Mouse (Mus musculus) hematopoietic stem cell, adult 5-6 weeks (primary cell): ENCODE measurements around the gene Gm43518. TPM values are rescaled to one million over a fixed set of nuclear protein-coding genes. Genes with fewer than 3 reads are reported as not detected.

ENCODE experiments used
- ATAC-seq, 2 experiments: fragments of 125-278 bp in 1 of 2; replicated peaks in 1 of 2; 2 replicates each; pipeline ENCODE4 v1.8.0; 2016 to 2017; ENCODE audit warnings: inconsistent platforms in 2 of 2, mild to moderate bottlenecking in 2 of 2, moderate number of reproducible peaks in 2 of 2, low read depth in 1 of 2, moderate TSS enrichment in 1 of 2; ENCODE audit not compliant: low FRiP score in 2 of 2, poor library complexity in 2 of 2, severe bottlenecking in 2 of 2, insufficient read depth in 1 of 2, low TSS enrichment in 1 of 2
- total RNA-seq: library from RNA; stranded (forward); fragments of 172-1452, 232-1000 nt; gene quantifications from 2 replicates; pipeline ENCODE4 v1.2.3, GENCODE M21; 2017

Gm43518 gene
- total RNA-seq, 1 experiment from 2014 or later: 4.6 TPM

DNA sequence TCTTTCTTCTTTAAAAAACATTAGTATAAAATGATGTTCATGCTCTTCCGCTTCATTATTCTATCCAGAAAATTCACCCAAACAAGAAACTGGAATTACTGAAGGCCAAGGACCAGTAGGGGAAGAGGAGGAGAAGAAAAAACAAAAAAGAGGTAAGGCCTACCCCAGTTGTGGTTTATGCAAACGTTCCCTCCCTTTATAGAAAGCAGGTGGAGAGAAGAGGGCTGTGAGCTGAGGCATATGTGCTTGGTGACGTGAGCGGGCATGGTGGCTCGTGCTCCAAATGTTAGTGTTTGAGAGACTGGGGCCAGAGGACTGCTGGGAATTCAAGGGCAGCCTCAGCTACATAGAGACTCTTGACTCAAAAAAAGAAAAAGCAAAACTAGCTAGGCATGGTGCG, 5.1 kb upstream of the Gm43518 start:
- no peak for ATAC-seq

GRCm38 (mm10) chr5:123930508-123930989, 3.3 kb downstream of the Gm43518 start, which contains the start of gene Ccdc62:
Ccdc62 (plus strand) TSS chr5:123930679.
- ATAC-seq: peak; percentile 90 to 94

- ATAC-seq: no peak
Measured at GRCm38 (mm10) chr5:123931131-123931530, 3.9 kb downstream of the Gm43518 start.

DNA sequence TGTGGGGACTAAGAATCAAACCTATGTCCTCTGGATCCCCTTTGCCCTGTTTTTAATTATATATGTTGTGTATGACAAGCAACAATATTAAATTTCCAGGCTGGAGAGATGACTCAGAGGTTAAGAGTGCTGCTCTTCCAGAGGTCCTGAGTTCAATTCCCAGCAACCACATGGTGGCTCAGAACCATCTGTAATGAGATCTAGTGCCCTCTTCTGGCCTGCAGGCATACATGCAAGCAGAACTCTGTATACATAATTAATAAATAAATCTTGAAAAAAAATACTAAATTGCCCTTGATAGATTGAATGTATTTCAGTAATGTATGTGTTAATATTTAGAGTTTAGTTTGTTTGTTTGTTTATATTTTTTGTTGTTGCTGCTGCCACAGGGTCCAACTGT, 5.7 kb downstream of the Gm43518 start:
- ATAC-seq: no peak

DNA sequence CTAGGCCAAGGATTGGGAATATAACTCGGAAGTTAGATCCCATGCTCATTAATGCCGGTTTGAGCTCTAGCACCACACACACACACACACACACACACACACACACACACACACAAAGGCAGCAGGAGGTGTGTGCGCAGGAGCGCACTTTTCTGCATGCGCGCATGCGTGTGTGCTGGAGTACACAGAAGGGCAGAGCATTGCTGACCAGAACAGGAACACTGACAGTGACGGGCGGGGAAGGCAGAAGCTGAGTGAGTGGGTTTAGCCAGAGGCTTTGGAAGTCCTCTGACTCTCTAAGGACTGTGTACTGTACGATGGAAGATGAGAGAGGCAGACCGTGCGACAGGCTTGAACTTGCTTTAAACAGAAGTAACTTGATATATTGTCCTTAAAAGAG, 6.3 kb downstream of the Gm43518 start:
- ATAC-seq: no peak

DNA sequence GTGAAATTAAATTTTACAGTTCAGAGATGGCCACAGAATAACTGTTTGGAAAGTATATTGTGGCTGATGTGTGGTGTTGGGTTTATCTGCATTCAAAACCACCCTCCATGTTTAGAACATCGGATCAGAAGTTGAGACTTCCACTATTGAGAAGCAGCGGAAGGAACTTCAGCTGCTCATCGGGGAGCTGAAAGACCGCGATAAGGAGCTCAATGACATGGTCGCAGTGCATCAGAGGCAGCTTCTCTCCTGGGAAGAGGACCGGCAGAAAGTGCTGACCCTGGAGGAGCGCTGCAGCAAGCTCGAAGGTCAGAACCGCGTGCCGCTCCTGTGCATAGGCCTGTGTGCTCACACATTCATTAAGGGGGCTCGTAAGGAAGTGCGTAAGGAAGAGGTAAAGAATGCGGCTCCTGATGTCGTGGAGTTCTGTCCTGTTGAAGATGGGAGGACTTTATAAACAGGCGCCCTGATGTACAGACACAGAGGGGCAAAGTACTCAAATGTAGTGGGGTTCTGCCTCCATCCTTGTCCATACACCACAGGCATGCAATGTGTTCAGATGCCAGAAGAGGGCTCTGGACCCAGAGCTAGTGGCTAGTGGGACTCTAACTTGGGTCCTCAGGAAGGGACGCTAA, 6.9 kb downstream of the Gm43518 start:
- peak in 1 of 2 experiments; percentile 32; a peak in 1 of 4 replicates for ATAC-seq

DNA sequence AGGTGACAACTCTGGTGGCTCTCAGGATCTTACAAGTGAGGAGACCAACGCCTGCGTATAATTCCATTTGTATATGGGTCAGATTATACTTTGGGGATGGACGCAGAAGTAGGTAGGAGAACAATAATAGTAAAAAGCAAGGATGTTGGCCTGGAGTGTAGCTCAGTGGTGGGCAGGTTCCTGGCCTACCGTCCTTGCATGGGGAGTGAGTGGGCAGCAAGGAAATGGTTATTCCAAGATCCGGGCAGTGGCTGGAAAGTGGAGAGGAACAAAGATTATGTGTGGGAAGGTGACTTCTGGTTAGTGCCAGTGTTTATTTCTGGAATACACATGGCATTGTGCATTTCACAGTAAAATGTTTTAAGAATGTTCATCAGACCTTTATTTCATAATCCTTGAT, 8.7 kb downstream of the Gm43518 start:
- no peak for ATAC-seq

DNA sequence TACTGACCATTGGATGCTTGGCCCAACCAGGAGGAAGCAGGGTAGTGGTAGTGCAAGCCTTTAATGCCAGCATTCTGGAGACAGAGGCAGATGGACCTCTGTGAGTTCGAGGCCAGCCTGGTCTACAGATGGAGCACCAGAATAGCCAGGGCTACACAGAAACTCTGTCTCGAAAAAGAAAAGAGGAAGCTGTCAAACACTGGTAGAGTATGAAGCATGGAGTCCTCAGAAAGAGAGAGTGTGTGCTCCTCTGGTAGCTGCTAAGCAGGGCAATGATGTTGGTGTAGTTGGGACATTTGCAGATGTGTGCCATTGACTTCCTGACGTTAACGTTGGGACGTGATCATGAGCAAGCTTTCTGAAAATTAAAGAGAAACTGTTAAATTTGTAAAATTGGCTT, 11.3 kb downstream of the Gm43518 start:
- ATAC-seq: peak in 1 of 2 experiments; percentile 56; a peak in 2 of 4 replicates

GRCm38 (mm10) chr5:123946546-123946945, 19.3 kb downstream of the Gm43518 start:
- ATAC-seq: no peak

DNA sequence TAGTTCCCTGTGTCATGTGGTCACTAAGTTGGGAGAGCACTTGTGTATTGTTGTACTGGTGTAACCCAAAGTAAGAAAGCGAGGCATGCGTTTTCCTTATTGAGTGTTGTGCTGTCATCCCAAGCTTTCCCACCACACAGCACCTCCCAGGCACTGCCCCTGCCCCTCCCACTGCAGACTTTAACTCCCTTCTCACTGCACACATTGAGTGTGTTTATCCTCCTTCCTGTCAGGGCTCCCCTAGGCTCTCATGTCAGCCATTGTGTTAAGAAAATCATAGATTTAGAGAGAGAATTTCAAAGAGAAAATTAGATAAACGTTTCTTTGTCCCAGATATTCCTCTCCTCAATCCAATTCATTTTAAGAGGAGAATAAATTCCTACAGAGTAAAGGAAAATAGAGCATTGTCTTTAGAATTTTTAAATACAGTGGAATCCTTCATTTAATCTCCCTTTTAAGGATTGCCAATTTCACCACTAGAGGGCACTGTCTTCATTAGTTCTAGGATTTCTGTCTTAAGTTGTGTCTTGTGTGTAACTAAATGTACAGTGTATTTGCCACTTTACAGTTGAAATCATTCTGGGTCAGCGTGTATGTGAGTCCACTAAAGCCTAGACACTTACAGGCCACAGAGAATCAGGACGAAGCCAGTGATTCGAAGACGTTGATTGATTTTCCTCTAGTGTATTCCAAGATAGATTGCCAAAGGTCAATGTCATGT, 20.0 kb downstream of the Gm43518 start:
- ATAC-seq: 0 out of 4 replicates have a peak, but pooled peaks of 1 of the 2 experiments have one; percentile 45

DNA sequence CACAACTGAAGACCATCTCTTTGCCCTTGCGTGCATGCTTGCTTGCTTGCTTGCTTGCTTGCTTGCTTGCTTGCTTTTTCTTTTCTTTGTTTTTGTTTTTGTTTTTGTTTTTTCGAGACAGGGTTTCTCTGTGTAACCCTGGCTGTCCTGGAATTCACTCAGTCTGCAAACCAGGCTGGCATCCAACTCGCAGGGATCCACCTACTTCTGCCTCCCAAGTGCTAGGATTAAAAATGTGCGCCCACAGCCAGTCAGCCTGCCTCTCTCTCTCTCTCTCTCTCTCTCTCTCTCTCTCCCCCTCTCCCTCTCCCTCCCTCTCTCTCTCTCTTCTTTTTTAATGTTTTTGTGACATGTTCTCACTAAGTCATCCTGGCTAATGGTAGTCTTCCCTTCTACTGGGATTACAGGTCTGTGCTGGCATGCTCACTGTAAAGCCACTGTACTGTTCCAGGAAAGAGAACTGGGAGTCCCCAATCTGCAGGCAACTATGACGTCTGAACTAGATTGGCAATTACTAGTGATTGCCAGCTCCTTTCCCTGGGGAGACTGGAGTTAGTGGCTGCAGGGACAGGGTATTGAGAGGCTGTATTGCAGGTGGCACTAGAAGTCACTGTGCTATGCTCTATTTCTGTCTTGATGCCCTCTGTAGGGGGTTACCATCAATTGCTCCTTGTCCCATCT, 25.3 kb downstream of the Gm43518 start:
- no peak for ATAC-seq

GRCm38 (mm10) chr5:123957213-123957612, 30.0 kb downstream of the Gm43518 start:
- no peak for ATAC-seq

DNA sequence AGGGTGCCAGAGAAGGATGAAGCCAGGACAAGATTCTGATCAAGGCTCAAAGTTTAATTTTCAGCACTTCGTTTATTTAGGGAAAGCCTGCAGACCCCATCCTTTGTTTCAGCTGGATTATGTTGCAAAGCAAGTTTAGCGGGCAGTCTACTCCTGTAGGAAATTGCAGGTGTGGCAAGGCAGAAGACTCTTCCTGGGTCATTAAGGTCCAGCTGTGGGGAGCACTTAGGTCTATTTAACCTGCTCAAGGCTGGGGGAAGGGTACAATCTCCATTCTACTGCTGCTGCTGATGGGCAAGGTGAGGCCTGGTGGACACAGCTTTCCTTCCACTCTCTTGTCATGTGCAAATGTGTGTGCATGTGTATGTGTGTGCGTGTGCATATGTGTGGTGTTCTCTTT, 31.8 kb downstream of the Gm43518 start:
- no peak for ATAC-seq

DNA sequence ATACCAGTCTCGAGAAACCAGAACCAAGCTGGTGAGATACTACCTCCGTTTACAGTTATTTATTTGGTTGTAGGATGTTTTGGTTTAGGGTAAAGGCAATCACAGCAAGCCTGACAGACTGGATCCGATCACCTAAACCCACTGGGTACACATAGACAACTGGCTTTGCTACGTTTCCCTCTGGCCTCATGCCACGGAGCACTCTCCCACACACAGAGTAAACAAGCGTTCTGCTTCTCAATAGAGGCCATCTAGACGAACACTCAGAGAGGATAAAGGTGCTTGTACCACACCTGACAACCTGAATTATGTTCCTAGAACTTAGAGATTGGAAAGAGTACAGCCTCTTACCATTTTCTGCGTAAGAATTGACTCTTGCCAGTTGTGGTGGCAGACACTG, 32.9 kb downstream of the Gm43518 start:
- ATAC-seq: no peak

DNA sequence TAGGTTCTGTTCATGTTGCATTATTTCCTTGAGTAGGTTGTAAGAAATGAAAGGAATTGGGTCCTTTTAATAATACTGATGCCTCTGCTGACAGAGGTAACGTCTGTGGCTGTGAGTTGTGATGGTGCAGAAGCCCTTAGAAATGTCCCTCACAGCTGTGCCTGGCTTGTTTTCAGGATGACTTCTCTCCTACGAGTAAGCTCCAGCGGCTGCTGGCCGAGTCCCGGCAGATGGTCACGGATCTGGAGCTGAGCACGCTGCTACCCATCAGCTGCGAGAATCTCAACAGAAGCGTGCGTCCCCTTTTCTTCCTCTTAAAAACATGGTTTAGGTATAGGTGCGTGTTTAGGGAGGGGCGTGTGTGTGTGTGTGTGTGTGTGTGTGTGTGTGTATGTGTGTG, 33.8 kb downstream of the Gm43518 start:
- ATAC-seq: no peak

- ATAC-seq: no peak
Measured at GRCm38 (mm10) chr5:123964208-123964607, 37.0 kb downstream of the Gm43518 start.

- no peak for ATAC-seq
Measured at GRCm38 (mm10) chr5:123966759-123967158, 39.5 kb downstream of the Gm43518 start.

DNA sequence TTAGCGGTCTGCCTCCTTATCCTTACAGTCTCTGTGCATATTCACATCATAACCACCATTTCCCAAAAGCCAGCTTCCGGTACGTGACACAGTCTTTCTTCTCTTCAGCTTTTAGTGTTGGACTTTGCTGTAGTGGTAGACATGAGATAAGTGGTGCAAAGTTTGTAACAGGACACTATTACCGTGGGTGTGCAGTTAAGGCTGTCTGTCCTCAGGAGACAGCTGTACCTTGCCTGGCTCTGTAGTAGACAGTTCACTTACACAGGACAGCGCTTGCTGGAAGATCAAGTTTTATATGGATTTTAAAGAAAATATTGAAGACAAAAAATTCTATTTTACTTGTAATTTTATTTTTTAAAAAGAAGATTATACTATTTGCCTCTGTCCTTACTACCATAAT, 41.2 kb downstream of the Gm43518 start:
- ATAC-seq: no peak
